Mouse (Mus musculus) lung, postnatal 0 days (tissue): ENCODE results near the gene Jak3.

ENCODE experiments used
- CTCF ChIP-seq: IDR thresholded peaks from 2 replicates; pipeline ENCODE4 v1.5.1; 2016; ENCODE audit warnings: antibody characterized with exemption, mild to moderate bottlenecking
- EP300 ChIP-seq: IDR thresholded peaks from 2 replicates; pipeline ENCODE4 v1.6.1; 2016; ENCODE audit warnings: antibody characterized with exemption, mild to moderate bottlenecking, control low read depth

DNA sequence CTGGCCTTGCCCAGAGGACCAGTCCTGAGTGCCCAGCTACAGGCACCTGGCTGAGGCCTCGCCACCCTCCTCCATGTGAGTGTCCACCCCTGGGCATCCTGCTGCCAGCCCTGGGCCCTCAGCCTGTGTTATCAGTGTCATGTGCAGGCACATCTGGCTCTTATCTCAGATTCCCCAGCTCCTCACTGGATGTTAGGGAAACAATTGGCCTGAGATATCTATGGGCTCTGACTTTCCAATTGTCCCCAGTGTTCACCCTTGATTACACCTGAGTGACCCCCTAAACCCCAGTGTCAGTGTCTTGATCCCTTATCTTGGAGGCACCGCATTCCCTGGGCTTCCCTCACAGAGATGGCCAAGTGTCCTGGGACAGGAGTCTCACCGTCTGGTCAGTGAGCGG is 36.8 kb upstream of the Jak3 start:
- TF ChIP-seq EP300 (no peak), CTCF (no peak)
